Mouse (Mus musculus): ENCODE results near the gene Prcd. TPM values are rescaled to one million over a fixed set of nuclear protein-coding genes. Genes with fewer than 3 reads are reported as not detected.
A peak's percentile ranks its signal among the peaks of the same experiment; 100 is the strongest.

Prcd gene
- polyA plus RNA-seq, 1 experiment, result 0.44 TPM

- Histone ChIP-seq H3K4me3 (ENCODE audit: insufficient read depth, low read depth, low read length) (peak overlapping the region; percentile 28; the same call in 1 of the 2 replicates), H3K27ac (ENCODE audit: insufficient read depth, low read depth, low read length) (peak overlapping the region; percentile 42; the same call in 1 of the 2 replicates), H3K4me1 (ENCODE audit: control insufficient read depth, insufficient read depth, low read length) (peaks cover 4% of the 10 kb centered on the region; the same call in 1 of the 2 replicates), H3K27me3 (replicated peaks; ENCODE audit: control insufficient read depth, insufficient read depth, low read length) (no peaks in the 10 kb centered on the region), H3K36me3 (ENCODE audit: control insufficient read depth, insufficient read depth, low read length) (no peaks in the 10 kb centered on the region)
- no peak; the same call in 1 of the 2 replicates for TF ChIP-seq CTCF (conservative IDR thresholded peaks at IDR 0.05; ENCODE audit: insufficient read depth, insufficient read length, low read depth, low read length)
- TF ChIP-seq POLR2A (IDR thresholded peaks at IDR 0.05; ENCODE audit: low read depth, low read length), result peak; percentile 64
- WGBS, result 17% methylated on average over 22 of the region's 22 CpGs
- peak; percentile 97 for DNase-seq
Observed at GRCm38 (mm10) chr11:116657311-116658223, 4.2 kb downstream of the Prcd start.

- Histone ChIP-seq H3K27me3 (replicated peaks; ENCODE audit: control insufficient read depth, insufficient read depth, low read length) (no peaks in the 10 kb centered on the region), H3K4me3 (ENCODE audit: insufficient read depth, low read depth, low read length) (no peak overlapping the region), H3K36me3 (ENCODE audit: control insufficient read depth, insufficient read depth, low read length) (no peaks in the 10 kb centered on the region), H3K4me1 (ENCODE audit: control insufficient read depth, insufficient read depth, low read length) (peaks cover 4% of the 10 kb centered on the region; the same call in 1 of the 2 replicates), H3K27ac (ENCODE audit: insufficient read depth, low read depth, low read length) (no peak overlapping the region)
- WGBS, result 73% methylated on average over 10 of the region's 10 CpGs
- no peak for TF ChIP-seq CTCF (conservative IDR thresholded peaks at IDR 0.05; ENCODE audit: insufficient read depth, insufficient read length, low read depth, low read length)
- TF ChIP-seq POLR2A (IDR thresholded peaks at IDR 0.05; ENCODE audit: low read depth, low read length), result no peak
- DNase-seq, result no peak
Observed at GRCm38 (mm10) chr11:116658238-116658637, 4.9 kb downstream of the Prcd start.

- Histone ChIP-seq H3K27ac (ENCODE audit: insufficient read depth, low read depth, low read length) (no peak overlapping the region), H3K4me3 (ENCODE audit: insufficient read depth, low read depth, low read length) (no peak overlapping the region), H3K4me1 (ENCODE audit: control insufficient read depth, insufficient read depth, low read length) (peaks cover 4% of the 10 kb centered on the region; the same call in 1 of the 2 replicates), H3K36me3 (ENCODE audit: control insufficient read depth, insufficient read depth, low read length) (no peaks in the 10 kb centered on the region), H3K27me3 (replicated peaks; ENCODE audit: control insufficient read depth, insufficient read depth, low read length) (no peaks in the 10 kb centered on the region)
- TF ChIP-seq POLR2A (IDR thresholded peaks at IDR 0.05; ENCODE audit: low read depth, low read length), result no peak
- TF ChIP-seq CTCF (conservative IDR thresholded peaks at IDR 0.05; ENCODE audit: insufficient read depth, insufficient read length, low read depth, low read length), result no peak
- DNase-seq, result no peak
- WGBS, result 88% methylated on average over 15 of the region's 15 CpGs
Observed at GRCm38 (mm10) chr11:116659027-116659621, 5.8 kb downstream of the Prcd start.

- no peak overlapping the region for H3K27ac ChIP-seq (ENCODE audit: insufficient read depth, low read depth, low read length)
- WGBS, result 88% methylated on average over 9 of the region's 9 CpGs
- TF ChIP-seq POLR2A (IDR thresholded peaks at IDR 0.05; ENCODE audit: low read depth, low read length) (no peak), CTCF (conservative IDR thresholded peaks at IDR 0.05; ENCODE audit: insufficient read depth, insufficient read length, low read depth, low read length) (no peak)
- peaks cover 4% of the 10 kb centered on the region; the same call in 1 of the 2 replicates for H3K4me1 ChIP-seq (ENCODE audit: control insufficient read depth, insufficient read depth, low read length)
- no peaks in the 10 kb centered on the region for H3K27me3 ChIP-seq (replicated peaks; ENCODE audit: control insufficient read depth, insufficient read depth, low read length)
- DNase-seq, result no peak
- H3K4me3 ChIP-seq (ENCODE audit: insufficient read depth, low read depth, low read length), result no peak overlapping the region
- no peaks in the 10 kb centered on the region for H3K36me3 ChIP-seq (ENCODE audit: control insufficient read depth, insufficient read depth, low read length)
Observed at GRCm38 (mm10) chr11:116660181-116660580, 6.8 kb downstream of the Prcd start.

- H3K4me3 ChIP-seq (ENCODE audit: insufficient read depth, low read depth, low read length), result no peak overlapping the region
- H3K36me3 ChIP-seq (ENCODE audit: control insufficient read depth, insufficient read depth, low read length), result no peaks in the 10 kb centered on the region
- no peak for DNase-seq
- TF ChIP-seq CTCF (conservative IDR thresholded peaks at IDR 0.05; ENCODE audit: insufficient read depth, insufficient read length, low read depth, low read length), result no peak
- no peak for TF ChIP-seq POLR2A (IDR thresholded peaks at IDR 0.05; ENCODE audit: low read depth, low read length)
- 29% methylated on average over 13 of the region's 13 CpGs for WGBS
- H3K27ac ChIP-seq (ENCODE audit: insufficient read depth, low read depth, low read length), result no peak overlapping the region
- H3K4me1 ChIP-seq (ENCODE audit: control insufficient read depth, insufficient read depth, low read length), result peaks cover 4% of the 10 kb centered on the region; the same call in 1 of the 2 replicates
- H3K27me3 ChIP-seq (replicated peaks; ENCODE audit: control insufficient read depth, insufficient read depth, low read length), result no peaks in the 10 kb centered on the region
Observed at GRCm38 (mm10) chr11:116661291-116661947, 8.1 kb downstream of the Prcd start.

- peaks cover 4% of the 10 kb centered on the region; the same call in 1 of the 2 replicates for H3K4me1 ChIP-seq (ENCODE audit: control insufficient read depth, insufficient read depth, low read length)
- no peaks in the 10 kb centered on the region for H3K27me3 ChIP-seq (replicated peaks; ENCODE audit: control insufficient read depth, insufficient read depth, low read length)
- TF ChIP-seq POLR2A (IDR thresholded peaks at IDR 0.05; ENCODE audit: low read depth, low read length), result no peak
- TF ChIP-seq CTCF (conservative IDR thresholded peaks at IDR 0.05; ENCODE audit: insufficient read depth, insufficient read length, low read depth, low read length), result no peak
- WGBS, result 48% methylated on average over 8 of the region's 8 CpGs
- no peaks in the 10 kb centered on the region for H3K36me3 ChIP-seq (ENCODE audit: control insufficient read depth, insufficient read depth, low read length)
- peak; percentile 81 for DNase-seq
- no peak overlapping the region for H3K4me3 ChIP-seq (ENCODE audit: insufficient read depth, low read depth, low read length)
- no peak overlapping the region for H3K27ac ChIP-seq (ENCODE audit: insufficient read depth, low read depth, low read length)
Observed at GRCm38 (mm10) chr11:116661948-116662377, 8.6 kb downstream of the Prcd start.

All from kidney, adult 2 months (tissue).